Mouse (Mus musculus): Measurements from ENCODE around the gene Cd63.
A peak's percentile ranks its signal among the peaks of the same experiment; 100 is the strongest.

Cd63 gene

GRCm38 (mm10) chr10:128908778-128909448 is 8.1 kb downstream of the Cd63 start:
- DNase-seq: no peak

- DNase-seq: peak; percentile 78
Measured at GRCm38 (mm10) chr10:128909567-128910028, 8.8 kb downstream of the Cd63 start.

GRCm38 (mm10) chr10:128910066-128910841 is 9.5 kb downstream of the Cd63 start:
- no peak for DNase-seq

- DNase-seq: no peak
Measured at GRCm38 (mm10) chr10:128911430-128911829, 10.6 kb downstream of the Cd63 start.

GRCm38 (mm10) chr10:128912268-128912667 is 11.5 kb downstream of the Cd63 start:
- DNase-seq: no peak

GRCm38 (mm10) chr10:128912791-128913190 is 12.0 kb downstream of the Cd63 start:
- no peak for DNase-seq

GRCm38 (mm10) chr10:128913219-128913618 is 12.4 kb downstream of the Cd63 start:
- DNase-seq: peak; percentile 88

GRCm38 (mm10) chr10:128913696-128914095 is 12.9 kb downstream of the Cd63 start:
- DNase-seq: no peak

- DNase-seq: no peak
Measured at GRCm38 (mm10) chr10:128915550-128915949, 14.8 kb downstream of the Cd63 start.

GRCm38 (mm10) chr10:128916665-128917064 is 15.9 kb downstream of the Cd63 start:
- DNase-seq: no peak

GRCm38 (mm10) chr10:128917400-128917799 is 16.6 kb downstream of the Cd63 start:
- DNase-seq: no peak

- DNase-seq: no peak
Measured at GRCm38 (mm10) chr10:128918246-128918645, 17.5 kb downstream of the Cd63 start.

GRCm38 (mm10) chr10:128919203-128919631 is 18.4 kb downstream of the Cd63 start:
- no peak for DNase-seq

GRCm38 (mm10) chr10:128919966-128920365 is 19.2 kb downstream of the Cd63 start:
- DNase-seq: no peak

- no peak for DNase-seq
Measured at GRCm38 (mm10) chr10:128920736-128921161, 20.0 kb downstream of the Cd63 start.

- DNase-seq: no peak
Measured at GRCm38 (mm10) chr10:128921251-128921650, 20.5 kb downstream of the Cd63 start.

GRCm38 (mm10) chr10:128921883-128922821 is 21.4 kb downstream of the Cd63 start:
- peak; percentile 47 for DNase-seq

GRCm38 (mm10) chr10:128922822-128923012 is 21.9 kb downstream of the Cd63 start, which contains the start of gene Rdh5:
TSS of gene Rdh5 (minus strand) at chr10:128922888.
- no peak for DNase-seq

- peak; percentile 97 for DNase-seq
Measured at GRCm38 (mm10) chr10:128923013-128923691, 22.4 kb downstream of the Cd63 start.

- no peak for DNase-seq
Measured at GRCm38 (mm10) chr10:128923935-128924334, 23.1 kb downstream of the Cd63 start, which contains the start of gene Bloc1s1. TSS of gene Bloc1s1 (minus strand) at chr10:128924035.

- DNase-seq: no peak
Measured at GRCm38 (mm10) chr10:128928356-128928755, 27.6 kb downstream of the Cd63 start.

- no peak for DNase-seq
Measured at GRCm38 (mm10) chr10:128929638-128930378, 29.0 kb downstream of the Cd63 start.

All from right cerebral cortex, adult 18-20 months (tissue).